Mouse (Mus musculus) embryonic facial prominence, embryonic 11.5 days (tissue): ENCODE data around the gene Tpmt. TPM values are rescaled to one million over a fixed set of nuclear protein-coding genes. Genes with fewer than 3 reads are reported as not detected.
A peak's percentile ranks its signal among the peaks of the same experiment; 100 is the strongest.

ENCODE experiments used
- ATAC-seq: fragments of 200-750 bp; cut with Nextera tagmentation; replicated peaks from 2 replicates; pipeline ENCODE4 v1.8.0; 2017; ENCODE audit warnings: low read depth; ENCODE audit not compliant: insufficient number of reproducible peaks, low FRiP score, low TSS enrichment
- DNase-seq: peaks from one replicate; pipeline ENCODE4 v3.0.0-alpha.2; 2015; ENCODE audit warnings: low spot score
- H3K27ac ChIP-seq: fragments of 300-500 bp; sonication (generic); replicated peaks from 2 replicates; pipeline ENCODE4 v1.5.1; 2014; ENCODE audit warnings: mild to moderate bottlenecking, low read depth, low read length, control low read depth
- H3K27me3 ChIP-seq: fragments of 300-500 bp; sonication (generic); 2 replicates; pipeline ENCODE4 v1.6.1; 2014; ENCODE audit warnings: mild to moderate bottlenecking, low read length, moderate library complexity, mixed read lengths; ENCODE audit not compliant: control insufficient read depth, insufficient read depth
- H3K36me3 ChIP-seq: fragments of 300-500 bp; sonication (generic); replicated peaks from 2 replicates; pipeline ENCODE4 v1.6.1; 2014; ENCODE audit warnings: low read depth, mild to moderate bottlenecking, low read length, moderate library complexity, mixed read lengths; ENCODE audit not compliant: control insufficient read depth, insufficient read depth
- H3K4me1 ChIP-seq: fragments of 300-500 bp; sonication (generic); 2 replicates; pipeline ENCODE4 v1.6.1; 2014; ENCODE audit warnings: low read length, mixed read lengths; ENCODE audit not compliant: control insufficient read depth, insufficient read depth
- H3K4me2 ChIP-seq: fragments of 300-500 bp; sonication (generic); 2 replicates; pipeline ENCODE4 v1.6.1; 2014; ENCODE audit warnings: low read depth, mild to moderate bottlenecking, control low read depth, low read length, moderate library complexity
- H3K4me3 ChIP-seq: fragments of 300-500 bp; sonication (generic); 2 replicates; pipeline ENCODE4 v1.5.1; 2014; ENCODE audit warnings: low read depth, low read length, control low read depth
- H3K9ac ChIP-seq: fragments of 300-500 bp; sonication (generic); replicated peaks from 2 replicates; pipeline ENCODE4 v1.6.1; 2014; ENCODE audit warnings: mild to moderate bottlenecking, control low read depth, low read length
- H3K9me3 ChIP-seq: fragments of 300-500 bp; sonication (generic); replicated peaks from 2 replicates; pipeline ENCODE4 v1.6.1; 2016; ENCODE audit warnings: mild to moderate bottlenecking, low read length, inconsistent platforms, mixed read lengths; ENCODE audit not compliant: control insufficient read depth
- WGBS: fragments of 180-500 bp; shearing (Covaris S2); extraction: QIAGEN DNeasy Blood & Tissue Kit; methylation state at CpG from one replicate; pipeline ENCODE4 v1.1.7; 2014; 5-methylcytosine and 5-hydroxymethylcytosine counted together
- polyA plus RNA-seq: library from polyadenylated mRNA; unstranded; fragments of >200 nt; fragmentation: Nextera tagmentation; extraction: Ambion mirVana; gene quantifications from 2 replicates; pipeline ENCODE4 v1.2.1, GENCODE M21; 2014

Gene Tpmt
- polyA plus RNA-seq, 1 experiment from 2014 or later, result 32.2 TPM

GRCm38 (mm10) chr13:46987941-46988340, 56.6 kb downstream of the Tpmt start:
- Histone ChIP-seq H3K36me3 (no peaks in the 10 kb centered on the region), H3K9me3 (no peaks in the 10 kb centered on the region), H3K4me1 (no peaks in the 10 kb centered on the region), H3K27ac (no peak overlapping the region), H3K9ac (no peak overlapping the region), H3K4me3 (no peak overlapping the region), H3K4me2 (no peak overlapping the region), H3K27me3 (no peaks in the 10 kb centered on the region)
- 73% methylated on average over 8 of the region's 8 CpGs for whole genome bisulfite sequencing
- no peak for ATAC-seq
- no peak for DNase-seq

- H3K27me3 ChIP-seq, result no peaks in the 10 kb centered on the region
- no peaks in the 10 kb centered on the region for H3K9me3 ChIP-seq
- H3K4me2 ChIP-seq, result no peak overlapping the region
- 63% methylated on average over 6 of the region's 6 CpGs for WGBS
- no peaks in the 10 kb centered on the region for H3K4me1 ChIP-seq
- ATAC-seq (no peak), DNase-seq (no peak)
- no peak overlapping the region for H3K4me3 ChIP-seq
- H3K9ac ChIP-seq, result no peak overlapping the region
- H3K36me3 ChIP-seq, result no peaks in the 10 kb centered on the region
- no peak overlapping the region for H3K27ac ChIP-seq
These were observed 58.3 kb downstream of the Tpmt start for GRCm38 (mm10) chr13:46986208-46986607.

GRCm38 (mm10) chr13:46983878-46984277, 60.7 kb downstream of the Tpmt start:
- no peaks in the 10 kb centered on the region for H3K27me3 ChIP-seq
- no peak overlapping the region for H3K27ac ChIP-seq
- H3K36me3 ChIP-seq, result no peaks in the 10 kb centered on the region
- H3K4me1 ChIP-seq, result no peaks in the 10 kb centered on the region
- no peak overlapping the region for H3K4me2 ChIP-seq
- ATAC-seq, result no peak
- H3K9ac ChIP-seq, result no peak overlapping the region
- no peak for DNase-seq
- whole genome bisulfite sequencing, result 98% methylated on average over 2 of the region's 2 CpGs
- no peak overlapping the region for H3K4me3 ChIP-seq
- no peaks in the 10 kb centered on the region for H3K9me3 ChIP-seq

- no peak overlapping the region for H3K9ac ChIP-seq
These were observed 64.6 kb downstream of the Tpmt start for GRCm38 (mm10) chr13:46979836-46980490.

GRCm38 (mm10) chr13:46976532-46976931, 68.0 kb downstream of the Tpmt start:
- no peak for DNase-seq
- no peak for ATAC-seq
- Histone ChIP-seq H3K9ac (no peak overlapping the region), H3K4me3 (no peak overlapping the region), H3K4me2 (no peak overlapping the region), H3K9me3 (no peaks in the 10 kb centered on the region), H3K4me1 (no peaks in the 10 kb centered on the region), H3K27me3 (no peaks in the 10 kb centered on the region), H3K36me3 (no peaks in the 10 kb centered on the region), H3K27ac (no peak overlapping the region)
- WGBS, result 93% methylated on average over 7 of the region's 7 CpGs

More at GRCm38 (mm10) chr13:46979836-46980490, 64.6 kb downstream of the Tpmt start:
- Histone ChIP-seq H3K27ac (no peak overlapping the region), H3K27me3 (no peaks in the 10 kb centered on the region), H3K4me1 (no peaks in the 10 kb centered on the region), H3K4me3 (no peak overlapping the region), H3K36me3 (no peaks in the 10 kb centered on the region), H3K9me3 (no peaks in the 10 kb centered on the region), H3K4me2 (no peak overlapping the region)
- no peak for DNase-seq
- ATAC-seq, result no peak
- WGBS, result 63% methylated on average over 13 of the region's 13 CpGs

GRCm38 (mm10) chr13:46975930-46976329, 68.6 kb downstream of the Tpmt start:
- 50% methylated on average over 4 of the region's 4 CpGs for WGBS
- no peak overlapping the region for H3K27ac ChIP-seq
- no peak overlapping the region for H3K4me2 ChIP-seq
- no peak overlapping the region for H3K4me3 ChIP-seq
- H3K36me3 ChIP-seq, result no peaks in the 10 kb centered on the region
- no peak for DNase-seq
- H3K9ac ChIP-seq, result no peak overlapping the region
- no peaks in the 10 kb centered on the region for H3K27me3 ChIP-seq
- no peaks in the 10 kb centered on the region for H3K9me3 ChIP-seq
- no peak for ATAC-seq
- no peaks in the 10 kb centered on the region for H3K4me1 ChIP-seq

GRCm38 (mm10) chr13:46975031-46975551, 69.4 kb downstream of the Tpmt start:
- Histone ChIP-seq H3K4me1 (no peaks in the 10 kb centered on the region), H3K4me3 (no peak overlapping the region), H3K9ac (no peak overlapping the region), H3K27ac (no peak overlapping the region), H3K4me2 (no peak overlapping the region), H3K27me3 (no peaks in the 10 kb centered on the region), H3K9me3 (no peaks in the 10 kb centered on the region), H3K36me3 (no peaks in the 10 kb centered on the region)
- ATAC-seq (peak; percentile 87), DNase-seq (peak; percentile 64)
- WGBS, result 26% methylated on average over 14 of the region's 14 CpGs
